Mouse (Mus musculus): ENCODE measurements at regions not wholly inside any gene's neighbourhood (a gene's known extent, or its start where the extent isn't known, plus 50 kb on each side); places are given as distances from the start of the nearest gene placed in this dataset.

GRCm38 (mm10) chr11:89831577-89832110, 54.2 kb upstream of the Ankfn1 start:
- H3K27ac ChIP-seq (ENCODE audit: control insufficient read depth, low read depth, low read length), result no peak overlapping the region
- no peak overlapping the region for H3K4me3 ChIP-seq (ENCODE audit: control insufficient read depth in 1 of 2, insufficient read depth in 1 of 2, low read depth in 2 of 2, low read length in 2 of 2)
- TF ChIP-seq MYC (IDR thresholded peaks at IDR 0.05; ENCODE audit: low read depth, low read length), result no peak
- no peak for TF ChIP-seq CHD2 (IDR thresholded peaks at IDR 0.05; ENCODE audit: low read length)
- TF ChIP-seq HCFC1 (IDR thresholded peaks at IDR 0.05; ENCODE audit: low read depth, low read length), result no peak
- TF ChIP-seq TAL1 (IDR thresholded peaks at IDR 0.05; ENCODE audit: low read length), result no peak
- TF ChIP-seq JUND (IDR thresholded peaks at IDR 0.05; ENCODE audit: low read depth, low read length), result no peak
- TF ChIP-seq SIN3A (IDR thresholded peaks at IDR 0.05; ENCODE audit: low read length), result no peak
- TF ChIP-seq NRF1 (IDR thresholded peaks at IDR 0.05; ENCODE audit: insufficient read depth, low read depth, low read length, poor library complexity, severe bottlenecking), result no peak
- no peak for TF ChIP-seq ELF1 (IDR thresholded peaks at IDR 0.05; ENCODE audit: low read depth, low read length)
- TF ChIP-seq GATA1 (IDR thresholded peaks at IDR 0.05; ENCODE audit: low read depth, low read length), result no peak
- TF ChIP-seq MEF2A (IDR thresholded peaks at IDR 0.05; ENCODE audit: extremely low read depth, insufficient replicate concordance, low read depth, low read length, poor library complexity, severe bottlenecking), result no peak
- no peak for TF ChIP-seq MYB (IDR thresholded peaks at IDR 0.05; ENCODE audit: low read depth, low read length)
- no peak for TF ChIP-seq EP300 (IDR thresholded peaks at IDR 0.05; ENCODE audit: low read depth in 1 of 2, low read length in 2 of 2)
- TF ChIP-seq ETS1 (IDR thresholded peaks at IDR 0.05; ENCODE audit: low read depth, low read length), result no peak
- no peak for TF ChIP-seq ZMIZ1 (IDR thresholded peaks at IDR 0.05; ENCODE audit: low read depth, low read length)
- TF ChIP-seq RCOR1 (IDR thresholded peaks at IDR 0.05; ENCODE audit: low read depth, low read length), result no peak
- no peak for TF ChIP-seq ZNF384 (IDR thresholded peaks at IDR 0.05; ENCODE audit: low read depth, low read length)
- no peak for TF ChIP-seq MAZ (IDR thresholded peaks at IDR 0.05; ENCODE audit: low read depth, low read length)
- H3K4me1 ChIP-seq (ENCODE audit: control insufficient read depth in 1 of 2, insufficient read depth in 2 of 2, low read length in 2 of 2), result no peaks in the 10 kb centered on the region
- H3K27me3 ChIP-seq (ENCODE audit: control insufficient read depth in 1 of 2, insufficient read depth in 2 of 2, low read length in 2 of 2), result peaks cover 0 to 2% of the 10 kb centered on the region in 2 experiments; a peak in 1 of 4 replicates
- DNase-seq (ENCODE audit: low read depth, low spot score), result no peak
- no peaks in the 10 kb centered on the region for H3K79me2 ChIP-seq (ENCODE audit: control insufficient read depth, insufficient read depth, low read length, poor library complexity)
- no peaks in the 10 kb centered on the region for H3K9me3 ChIP-seq (replicated peaks; ENCODE audit: insufficient read depth, low read length)
- no peak overlapping the region for H3K9ac ChIP-seq (ENCODE audit: control insufficient read depth, low read depth, low read length, poor library complexity, severe bottlenecking)
- H3K36me3 ChIP-seq (ENCODE audit: control insufficient read depth in 1 of 2, insufficient read depth in 2 of 2, low read length in 2 of 2), result no peaks in the 10 kb centered on the region

All from MEL (cell line).